Mouse (Mus musculus) testis, adult 2 months (tissue): Measurements from ENCODE around the gene Auts2. TPM values are rescaled to one million over a fixed set of nuclear protein-coding genes. Genes with fewer than 3 reads are reported as not detected.

Experiments
- H3K27ac ChIP-seq: fragments of 200-500 bp; 2 replicates; pipeline ENCODE4 v1.5.1; 2012; ENCODE audit warnings: low read depth, low read length; ENCODE audit not compliant: control insufficient read depth, insufficient read depth
- H3K27me3 ChIP-seq: fragments of 200-500 bp; 2 replicates; pipeline ENCODE4 v1.6.1; 2012; ENCODE audit warnings: mild to moderate bottlenecking, low read length, moderate library complexity; ENCODE audit not compliant: control insufficient read depth, insufficient read depth
- H3K36me3 ChIP-seq: fragments of 200-500 bp; 2 replicates; pipeline ENCODE4 v1.6.1; 2012; ENCODE audit warnings: mild to moderate bottlenecking, low read length; ENCODE audit not compliant: control insufficient read depth, insufficient read depth
- H3K4me1 ChIP-seq: fragments of 200-500 bp; 2 replicates; pipeline ENCODE4 v1.6.1; 2012; ENCODE audit warnings: low read length; ENCODE audit not compliant: control insufficient read depth, insufficient read depth
- H3K4me3 ChIP-seq: fragments of 200-500 bp; 2 replicates; pipeline ENCODE4 v1.5.1; 2012; ENCODE audit warnings: low read depth, mild to moderate bottlenecking, low read length, moderate library complexity, mixed read lengths; ENCODE audit not compliant: control insufficient read depth
- CTCF ChIP-seq: fragments of 200-500 bp; IDR thresholded peaks from 2 replicates; pipeline ENCODE4 v1.5.1; 2012; ENCODE audit warnings: low read depth, mild to moderate bottlenecking, inconsistent platforms, low read length, moderate library complexity; ENCODE audit not compliant: control insufficient read depth, insufficient read depth, insufficient replicate concordance
- POLR2A ChIP-seq: fragments of 200-500 bp; IDR thresholded peaks from 2 replicates; pipeline ENCODE4 v1.6.1; 2012; ENCODE audit warnings: low read depth, mild to moderate bottlenecking, inconsistent platforms, low read length, moderate library complexity; ENCODE audit not compliant: control insufficient read depth
- polyA plus RNA-seq: library from polyadenylated mRNA; depleted of rRNA; stranded (reverse); fragments of >200 nt; gene quantifications from 2 replicates; pipeline ENCODE4 v1.2.3, GENCODE M21; 2012

Gene Auts2
- polyA plus RNA-seq, 1 experiment, result 4.3 TPM

- H3K27me3 ChIP-seq, result no peaks in the 10 kb centered on the region
- H3K27ac ChIP-seq, result no peak overlapping the region
- H3K4me3 ChIP-seq, result no peak overlapping the region
- no peaks in the 10 kb centered on the region for H3K4me1 ChIP-seq
- TF ChIP-seq POLR2A, result no peak
- no peak for TF ChIP-seq CTCF
- H3K36me3 ChIP-seq, result no peaks in the 10 kb centered on the region
Observed at GRCm38 (mm10) chr5:131654206-131654605, 888.9 kb downstream of the Auts2 start.

GRCm38 (mm10) chr5:131650381-131650891 is 892.7 kb downstream of the Auts2 start:
- H3K4me1 ChIP-seq, result no peaks in the 10 kb centered on the region; the same call in 1 of the 2 replicates
- no peaks in the 10 kb centered on the region for H3K27me3 ChIP-seq
- TF ChIP-seq POLR2A (no peak), CTCF (no peak)
- H3K4me3 ChIP-seq, result no peak overlapping the region
- H3K27ac ChIP-seq, result no peak overlapping the region
- H3K36me3 ChIP-seq, result no peaks in the 10 kb centered on the region

- no peaks in the 10 kb centered on the region for H3K36me3 ChIP-seq
- TF ChIP-seq CTCF, result no peak
- TF ChIP-seq POLR2A, result no peak
- H3K27me3 ChIP-seq, result no peaks in the 10 kb centered on the region
- no peaks in the 10 kb centered on the region; the same call in 1 of the 2 replicates for H3K4me1 ChIP-seq
- H3K4me3 ChIP-seq, result no peak overlapping the region
- H3K27ac ChIP-seq, result no peak overlapping the region
Observed at GRCm38 (mm10) chr5:131647683-131648119, 895.4 kb downstream of the Auts2 start.

GRCm38 (mm10) chr5:131647104-131647682 is 896.0 kb downstream of the Auts2 start:
- H3K27me3 ChIP-seq, result no peaks in the 10 kb centered on the region
- H3K27ac ChIP-seq, result no peak overlapping the region
- TF ChIP-seq POLR2A (no peak), CTCF (no peak)
- no peaks in the 10 kb centered on the region; the same call in 1 of the 2 replicates for H3K4me1 ChIP-seq
- H3K36me3 ChIP-seq, result no peaks in the 10 kb centered on the region
- no peak overlapping the region for H3K4me3 ChIP-seq

- H3K27me3 ChIP-seq, result no peaks in the 10 kb centered on the region
- TF ChIP-seq POLR2A (no peak), CTCF (no peak)
- H3K4me1 ChIP-seq, result no peaks in the 10 kb centered on the region; the same call in 1 of the 2 replicates
Observed at GRCm38 (mm10) chr5:131646192-131646775, 896.9 kb downstream of the Auts2 start.

GRCm38 (mm10) chr5:131645341-131646191 is 897.6 kb downstream of the Auts2 start:
- H3K36me3 ChIP-seq, result no peaks in the 10 kb centered on the region
- H3K27me3 ChIP-seq, result no peaks in the 10 kb centered on the region
- no peaks in the 10 kb centered on the region; the same call in 1 of the 2 replicates for H3K4me1 ChIP-seq
- H3K4me3 ChIP-seq, result no peak overlapping the region
- no peak overlapping the region for H3K27ac ChIP-seq
- TF ChIP-seq POLR2A (no peak), CTCF (no peak)

More at GRCm38 (mm10) chr5:131646192-131646775, 896.9 kb downstream of the Auts2 start:
- Histone ChIP-seq H3K27ac (no peak overlapping the region), H3K4me3 (no peak overlapping the region), H3K36me3 (no peaks in the 10 kb centered on the region)

GRCm38 (mm10) chr5:131644331-131644730 is 898.8 kb downstream of the Auts2 start:
- Histone ChIP-seq H3K27me3 (no peaks in the 10 kb centered on the region), H3K4me1 (no peaks in the 10 kb centered on the region; the same call in 1 of the 2 replicates), H3K4me3 (no peak overlapping the region), H3K27ac (no peak overlapping the region), H3K36me3 (no peaks in the 10 kb centered on the region)
- no peak for TF ChIP-seq CTCF
- no peak for TF ChIP-seq POLR2A
